Mouse (Mus musculus) neural tube, embryonic 11.5 days (tissue): ENCODE data around the gene Crabp2. TPM values are rescaled to one million over a fixed set of nuclear protein-coding genes. Genes with fewer than 3 reads are reported as not detected.

Experiments
- ATAC-seq: fragments of 200-750 bp; cut with Nextera tagmentation; 2 replicates; pipeline ENCODE4 v1.8.0; 2017; ENCODE audit warnings: moderate number of reproducible peaks, mild to moderate bottlenecking, moderate TSS enrichment, moderate library complexity; ENCODE audit not compliant: insufficient read depth, low FRiP score, low TSS enrichment
- DNase-seq: peaks from one replicate; pipeline ENCODE4 v3.0.0-alpha.2; 2015; ENCODE audit warnings: low spot score
- H3K27ac ChIP-seq: fragments of 300-500 bp; sonication (generic); 2 replicates; pipeline ENCODE4 v1.5.1; 2014; ENCODE audit warnings: low read depth, mild to moderate bottlenecking, low read length
- H3K27me3 ChIP-seq: fragments of 300-500 bp; sonication (generic); 2 replicates; pipeline ENCODE4 v1.6.1; 2014; ENCODE audit warnings: mild to moderate bottlenecking, low read length, mixed read lengths; ENCODE audit not compliant: control insufficient read depth, insufficient read depth
- H3K36me3 ChIP-seq: fragments of 300-500 bp; sonication (generic); 2 replicates; pipeline ENCODE4 v1.6.1; 2014; ENCODE audit warnings: mild to moderate bottlenecking, low read length, moderate library complexity, mixed read lengths; ENCODE audit not compliant: control insufficient read depth, insufficient read depth
- H3K4me1 ChIP-seq: fragments of 300-500 bp; sonication (generic); 2 replicates; pipeline ENCODE4 v1.6.1; 2014; ENCODE audit warnings: low read length, mixed read lengths; ENCODE audit not compliant: control insufficient read depth, insufficient read depth
- H3K4me2 ChIP-seq: fragments of 300-500 bp; sonication (generic); 2 replicates; pipeline ENCODE4 v1.6.1; 2014; ENCODE audit warnings: low read depth, mild to moderate bottlenecking, moderate library complexity
- H3K4me3 ChIP-seq: fragments of 300-500 bp; sonication (generic); 2 replicates; pipeline ENCODE4 v1.5.1; 2014; ENCODE audit warnings: low read depth, low read length
- H3K9ac ChIP-seq: fragments of 300-500 bp; sonication (generic); 2 replicates; pipeline ENCODE4 v1.6.1; 2014; ENCODE audit warnings: mild to moderate bottlenecking, low read length
- H3K9me3 ChIP-seq: fragments of 300-500 bp; sonication (generic); 2 replicates; pipeline ENCODE4 v1.6.1; 2016; ENCODE audit warnings: low read length; ENCODE audit not compliant: control insufficient read depth
- WGBS: fragments of 180-500 bp; shearing (Covaris S2); extraction: QIAGEN DNeasy Blood & Tissue Kit; methylation state at CpG from one replicate; pipeline ENCODE4 v1.1.7; 2014; 5-methylcytosine and 5-hydroxymethylcytosine counted together
- polyA plus RNA-seq: library from polyadenylated mRNA; unstranded; fragments of >200 nt; fragmentation: Nextera tagmentation; extraction: Ambion mirVana; gene quantifications from 2 replicates; pipeline ENCODE4 v1.2.1, GENCODE M21; 2014

The Crabp2 gene
- polyA plus RNA-seq, 1 experiment from 2014 or later = 607 TPM

GRCm38 (mm10) chr3:87906981-87907857, 41.2 kb upstream of the Crabp2 start:
- 1% methylated on average over 27 of the region's 27 CpGs for WGBS
- ATAC-seq = no peak
- peaks cover 20% of the 10 kb centered on the region for H3K4me1 ChIP-seq
- peak; percentile 56 for DNase-seq
- no peaks in the 10 kb centered on the region for H3K36me3 ChIP-seq
- H3K27ac ChIP-seq = peak overlapping the region; percentile 84; the same call in 1 of the 2 replicates
- no peaks in the 10 kb centered on the region for H3K9me3 ChIP-seq
- no peaks in the 10 kb centered on the region for H3K27me3 ChIP-seq
- peak overlapping the region; percentile 89 for H3K4me2 ChIP-seq
- H3K9ac ChIP-seq = peak overlapping the region; percentile 97
- H3K4me3 ChIP-seq = peak overlapping the region; percentile 98

DNA sequence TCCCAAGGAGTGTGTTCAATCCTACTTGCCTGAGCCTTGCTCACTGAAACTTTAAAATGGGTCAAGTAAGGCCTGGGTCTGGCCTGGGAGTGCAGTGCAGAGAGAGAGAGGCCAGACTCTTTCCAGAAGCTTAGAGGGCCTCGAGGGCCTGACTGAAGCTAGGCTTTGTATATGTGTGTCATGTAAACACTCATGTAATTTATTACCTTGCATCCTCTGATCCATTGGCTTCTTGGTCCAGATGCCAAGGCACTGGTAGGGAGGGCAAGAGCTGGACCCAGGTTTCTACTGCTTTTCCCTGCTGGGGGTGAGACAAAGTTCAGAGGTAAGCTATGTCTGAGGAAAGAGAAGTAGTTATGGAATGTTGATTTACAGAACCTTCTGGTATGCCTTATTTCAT, 40.6 kb upstream of the Crabp2 start:
- H3K9ac ChIP-seq = peak overlapping the region; percentile 97
- no peaks in the 10 kb centered on the region for H3K27me3 ChIP-seq
- peak overlapping the region; percentile 89 for H3K4me2 ChIP-seq
- no peak for ATAC-seq
- peaks cover 20% of the 10 kb centered on the region for H3K4me1 ChIP-seq
- WGBS = 4% methylated on average over 1 of the region's 1 CpGs
- no peak overlapping the region for H3K27ac ChIP-seq
- H3K36me3 ChIP-seq = no peaks in the 10 kb centered on the region
- no peak for DNase-seq
- H3K9me3 ChIP-seq = no peaks in the 10 kb centered on the region
- peak overlapping the region; percentile 98 for H3K4me3 ChIP-seq

- no peak overlapping the region for H3K27ac ChIP-seq
- ATAC-seq (no peak), DNase-seq (no peak)
- peak overlapping the region; percentile 49; the same call in 1 of the 2 replicates for H3K4me2 ChIP-seq
- H3K4me3 ChIP-seq = no peak overlapping the region
- H3K9me3 ChIP-seq = no peaks in the 10 kb centered on the region
- peaks cover 20% of the 10 kb centered on the region for H3K4me1 ChIP-seq
- 92% methylated on average over 2 of the region's 2 CpGs for WGBS
- peaks cover 4% of the 10 kb centered on the region for H3K36me3 ChIP-seq
- no peak overlapping the region for H3K9ac ChIP-seq
- H3K27me3 ChIP-seq = no peaks in the 10 kb centered on the region
Observed at GRCm38 (mm10) chr3:87909381-87909780, 39.1 kb upstream of the Crabp2 start.

- ATAC-seq (no peak), DNase-seq (no peak)
- Histone ChIP-seq H3K4me1 (peaks cover 20% of the 10 kb centered on the region), H3K4me3 (peak overlapping the region; percentile 12), H3K4me2 (peak overlapping the region; percentile 49), H3K9ac (peak overlapping the region; percentile 42), H3K27ac (no peak overlapping the region; the same call in 1 of the 2 replicates), H3K9me3 (no peaks in the 10 kb centered on the region), H3K27me3 (no peaks in the 10 kb centered on the region), H3K36me3 (peaks cover 7% of the 10 kb centered on the region)
- WGBS = 4% methylated on average over 4 of the region's 4 CpGs
Observed at GRCm38 (mm10) chr3:87909874-87910273, 38.6 kb upstream of the Crabp2 start.

DNA sequence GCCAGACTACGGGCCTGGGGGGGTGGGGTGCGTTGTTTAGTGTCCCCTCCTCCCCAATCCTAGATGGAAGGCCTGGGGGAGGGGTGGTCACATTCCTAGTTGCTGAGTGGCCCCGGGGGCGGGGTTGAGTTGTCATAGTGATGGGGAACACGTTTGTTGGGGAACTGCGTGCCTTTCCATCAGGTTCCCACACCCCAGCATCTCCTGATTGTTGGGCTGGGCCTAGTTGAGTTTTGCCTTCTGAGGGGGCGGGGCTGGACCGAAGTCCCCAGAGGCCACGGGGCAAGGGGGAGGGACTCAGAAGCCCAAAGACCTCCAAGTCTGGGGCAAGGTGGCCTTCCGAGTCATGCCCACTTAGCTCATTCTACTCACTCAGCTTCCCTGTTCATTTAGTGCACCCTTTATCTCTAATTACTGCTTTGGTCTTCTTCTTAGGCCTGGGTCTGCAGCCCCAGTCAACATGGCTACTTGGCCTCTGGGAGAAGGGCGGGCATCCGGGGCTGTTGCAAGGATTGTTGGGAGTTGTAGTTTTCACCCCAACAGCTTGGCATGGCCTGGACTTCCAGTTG, 37.8 kb upstream of the Crabp2 start:
- Histone ChIP-seq H3K4me2 (peak overlapping the region; percentile 49), H3K27me3 (no peaks in the 10 kb centered on the region), H3K9ac (peak overlapping the region; percentile 42), H3K27ac (peak overlapping the region; percentile 70), H3K36me3 (peaks cover 8% of the 10 kb centered on the region), H3K9me3 (no peaks in the 10 kb centered on the region), H3K4me3 (peak overlapping the region; percentile 34), H3K4me1 (peaks cover 20% of the 10 kb centered on the region)
- WGBS = 4% methylated on average over 12 of the region's 12 CpGs
- ATAC-seq = peak; percentile 16; the same call in 1 of the 2 replicates
- peak; percentile 77 for DNase-seq

GRCm38 (mm10) chr3:87913491-87913890, 35.0 kb upstream of the Crabp2 start:
- no peak overlapping the region for H3K4me2 ChIP-seq
- peaks cover 17% of the 10 kb centered on the region for H3K4me1 ChIP-seq
- no peak for DNase-seq
- no peaks in the 10 kb centered on the region for H3K9me3 ChIP-seq
- no peaks in the 10 kb centered on the region for H3K27me3 ChIP-seq
- H3K36me3 ChIP-seq = peaks cover 12% of the 10 kb centered on the region
- WGBS = 79% methylated on average over 7 of the region's 7 CpGs
- H3K4me3 ChIP-seq = no peak overlapping the region
- no peak overlapping the region for H3K9ac ChIP-seq
- ATAC-seq = no peak
- H3K27ac ChIP-seq = no peak overlapping the region

- Histone ChIP-seq H3K36me3 (peaks cover 12% of the 10 kb centered on the region), H3K4me3 (no peak overlapping the region), H3K4me1 (peaks cover 17% of the 10 kb centered on the region), H3K27me3 (no peaks in the 10 kb centered on the region), H3K4me2 (no peak overlapping the region), H3K9ac (no peak overlapping the region), H3K9me3 (no peaks in the 10 kb centered on the region), H3K27ac (no peak overlapping the region)
- WGBS = 95% methylated on average over 10 of the region's 10 CpGs
- ATAC-seq (no peak), DNase-seq (no peak)
Observed at GRCm38 (mm10) chr3:87913891-87914290, 34.6 kb upstream of the Crabp2 start.

GRCm38 (mm10) chr3:87916990-87917389, 31.5 kb upstream of the Crabp2 start:
- no peaks in the 10 kb centered on the region for H3K27me3 ChIP-seq
- WGBS = 88% methylated on average over 1 of the region's 1 CpGs
- no peak overlapping the region for H3K27ac ChIP-seq
- H3K4me2 ChIP-seq = no peak overlapping the region
- H3K4me1 ChIP-seq = 0 out of 2 replicates have a peak, but pooled peaks cover 2% of the 10 kb centered on the region
- H3K9ac ChIP-seq = no peak overlapping the region
- peaks cover 12% of the 10 kb centered on the region for H3K36me3 ChIP-seq
- DNase-seq (no peak), ATAC-seq (no peak)
- no peak overlapping the region for H3K4me3 ChIP-seq
- no peaks in the 10 kb centered on the region for H3K9me3 ChIP-seq
